Mouse (Mus musculus): Measurements from ENCODE around the gene Opn3. TPM values are rescaled to one million over a fixed set of nuclear protein-coding genes. Genes with fewer than 3 reads are reported as not detected.

The Opn3 gene
- polyA plus RNA-seq, 1 experiment from 2014 or later: 4.5 TPM

- no peak within 1 kb of the TSS for H3K4me2 ChIP-seq (ENCODE audit: low read depth, low read length)
- WGBS: 91% methylated on average over 13 of the region's 13 CpGs
- peaks cover 11% of the 10 kb centered on the region for H3K4me1 ChIP-seq (replicated peaks; ENCODE audit: control insufficient read depth, insufficient read depth, low read length)
- no peak within 1 kb of the TSS for H3K9ac ChIP-seq (ENCODE audit: low read length)
- H3K4me3 ChIP-seq (ENCODE audit: low read length): no peak within 1 kb of the TSS
- no peak within 1 kb of the TSS for H3K27ac ChIP-seq (ENCODE audit: low read length)
- H3K9me3 ChIP-seq (ENCODE audit: control insufficient read depth, low read length): no peaks in the 10 kb centered on the region
- no peak for ATAC-seq (ENCODE audit: low read depth)
- peaks cover 24% of the 10 kb centered on the region for H3K36me3 ChIP-seq (ENCODE audit: control insufficient read depth, insufficient read depth, low read length)
- H3K27me3 ChIP-seq (ENCODE audit: control insufficient read depth, insufficient read depth, low read depth, low read length): no peaks in the 10 kb centered on the region
Measured at GRCm38 (mm10) chr1:175619814-175620431, 72.7 kb downstream of the Opn3 start, which contains the start of gene Kmo. TSS of gene Kmo (plus strand) at chr1:175620381.

DNA sequence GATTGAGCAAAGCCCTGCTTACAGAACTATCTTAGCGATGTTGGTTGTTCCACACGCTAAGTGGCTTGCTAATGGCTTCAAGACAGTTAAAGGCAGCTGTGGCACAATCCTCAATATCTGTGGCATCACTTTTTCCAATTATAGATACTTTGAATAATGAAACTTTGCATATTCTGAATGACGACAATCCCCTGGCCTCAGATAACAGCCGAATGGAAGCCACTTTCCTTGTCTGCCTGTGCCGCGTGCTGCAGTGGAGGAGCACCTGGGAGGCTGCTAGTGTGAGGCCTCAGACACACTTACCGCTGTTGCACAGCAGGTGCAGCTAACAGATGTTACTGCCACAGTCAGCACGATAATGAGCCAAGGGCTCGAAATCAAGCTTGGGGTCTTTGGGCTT is 77.6 kb downstream of the Opn3 start:
- Histone ChIP-seq H3K27ac (ENCODE audit: low read length) (no peak overlapping the region), H3K4me3 (ENCODE audit: low read length) (no peak overlapping the region), H3K27me3 (ENCODE audit: control insufficient read depth, insufficient read depth, low read depth, low read length) (no peaks in the 10 kb centered on the region), H3K36me3 (ENCODE audit: control insufficient read depth, insufficient read depth, low read length) (peaks cover 48% of the 10 kb centered on the region), H3K9ac (ENCODE audit: low read length) (no peak overlapping the region), H3K9me3 (ENCODE audit: control insufficient read depth, low read length) (no peaks in the 10 kb centered on the region), H3K4me2 (ENCODE audit: low read depth, low read length) (no peak overlapping the region), H3K4me1 (replicated peaks; ENCODE audit: control insufficient read depth, insufficient read depth, low read length) (no peaks in the 10 kb centered on the region)
- WGBS: 94% methylated on average over 9 of the region's 9 CpGs
- no peak for ATAC-seq (ENCODE audit: low read depth)

Other genes starting within 250 kb of the Opn3 start
- gene Rgs7, start 200.3 kb downstream of the Opn3 start, polyA plus RNA-seq (2015; fragmentation: Nextera tagmentation; extraction: Ambion mirVana): 0.39 and 0.41 TPM in 2 replicates
- 0.31 and 0.45 TPM in 2 replicates for gene Kmo, start 72.4 kb downstream of the Opn3 start, polyA plus RNA-seq (2015; fragmentation: Nextera tagmentation; extraction: Ambion mirVana)
- gene Fh1, start 67.1 kb downstream of the Opn3 start, polyA plus RNA-seq (2015; fragmentation: Nextera tagmentation; extraction: Ambion mirVana): 101 and 103 TPM in 2 replicates
- gene Chml, start 125 bp upstream of the Opn3 start, polyA plus RNA-seq (2015; fragmentation: Nextera tagmentation; extraction: Ambion mirVana): 2.6 TPM in 2 replicates
- not detected in 2 replicates for gene Wdr64, start 5.8 kb upstream of the Opn3 start, polyA plus RNA-seq (2015; fragmentation: Nextera tagmentation; extraction: Ambion mirVana)
- 61.9 and 73.3 TPM in 2 replicates for gene Exo1, start 187.8 kb upstream of the Opn3 start, polyA plus RNA-seq (2015; fragmentation: Nextera tagmentation; extraction: Ambion mirVana)
- 0.15 TPM in 1 of 2 replicates, not detected in the other for gene Gm38100, start 227.6 kb upstream of the Opn3 start, polyA plus RNA-seq (2015; fragmentation: Nextera tagmentation; extraction: Ambion mirVana)